Mouse (Mus musculus) forebrain, embryonic 14.5 days (tissue): Measurements from ENCODE around the gene Gm11444. TPM values are rescaled to one million over a fixed set of nuclear protein-coding genes. Genes with fewer than 3 reads are reported as not detected.

Experiments used
- ATAC-seq: fragments of 200-750 bp; cut with Nextera tagmentation; 2 replicates; pipeline ENCODE4 v1.8.0; 2017; ENCODE audit warnings: mild to moderate bottlenecking, moderate library complexity
- DNase-seq: peaks from one replicate; pipeline ENCODE4 v3.0.0-alpha.2; 2015; ENCODE audit warnings: low spot score
- H3K27ac ChIP-seq: fragments of 300-500 bp; sonication (generic); 2 replicates; pipeline ENCODE4 v1.5.1; 2014; ENCODE audit warnings: low read depth, mild to moderate bottlenecking, control low read depth, low read length, moderate library complexity
- H3K27me3 ChIP-seq: fragments of 300-500 bp; sonication (generic); replicated peaks from 2 replicates; pipeline ENCODE4 v1.6.1; 2014; ENCODE audit warnings: low read length, control low read depth, mixed read lengths; ENCODE audit not compliant: control insufficient read depth, insufficient read depth
- H3K36me3 ChIP-seq: fragments of 300-500 bp; sonication (generic); 2 replicates; pipeline ENCODE4 v1.6.1; 2014; ENCODE audit warnings: low read length, control low read depth; ENCODE audit not compliant: control insufficient read depth, insufficient read depth
- H3K4me1 ChIP-seq: fragments of 300-500 bp; sonication (generic); 2 replicates; pipeline ENCODE4 v1.6.1; 2014; ENCODE audit warnings: antibody characterized with exemption, low read length, control low read depth; ENCODE audit not compliant: control insufficient read depth, insufficient read depth
- H3K4me2 ChIP-seq: fragments of 300-500 bp; sonication (generic); 2 replicates; pipeline ENCODE4 v1.6.1; 2014; ENCODE audit warnings: mild to moderate bottlenecking, control low read depth, low read length
- H3K4me3 ChIP-seq: fragments of 300-500 bp; sonication (generic); 2 replicates; pipeline ENCODE4 v1.5.1; 2014; ENCODE audit warnings: low read depth, low read length, control low read depth
- H3K9ac ChIP-seq: fragments of 300-500 bp; sonication (generic); 2 replicates; pipeline ENCODE4 v1.6.1; 2014; ENCODE audit warnings: mild to moderate bottlenecking, low read length, control low read depth, moderate library complexity
- H3K9me3 ChIP-seq: fragments of 300-500 bp; sonication (generic); replicated peaks from 2 replicates; pipeline ENCODE4 v1.6.1; 2016; ENCODE audit warnings: low read length, control low read depth, mixed read lengths; ENCODE audit not compliant: control insufficient read depth
- WGBS: fragments of 180-500 bp; shearing (Covaris S2); extraction: QIAGEN DNeasy Blood & Tissue Kit; methylation state at CpG from one replicate; pipeline ENCODE4 v1.1.7; 2014; 5-methylcytosine and 5-hydroxymethylcytosine counted together
- polyA plus RNA-seq: library from polyadenylated mRNA; unstranded; fragments of >200 nt; fragmentation: Nextera tagmentation; extraction: Ambion mirVana; gene quantifications from 2 replicates; pipeline ENCODE4 v1.2.1, GENCODE M21; 2014

Gm11444 gene
- polyA plus RNA-seq, 1 experiment from 2014 or later, result not detected

- Histone ChIP-seq H3K27ac (no peak overlapping the region), H3K9ac (no peak overlapping the region), H3K27me3 (peaks cover 71% of the 10 kb centered on the region), H3K4me1 (peaks cover 6% of the 10 kb centered on the region), H3K36me3 (no peaks in the 10 kb centered on the region), H3K4me3 (no peak overlapping the region), H3K4me2 (no peak overlapping the region), H3K9me3 (no peaks in the 10 kb centered on the region)
- no peak for ATAC-seq
- no peak for DNase-seq
- 89% methylated on average over 7 of the region's 7 CpGs for WGBS
Measured at GRCm38 (mm10) chr11:85825823-85826222, 24.3 kb downstream of the Gm11444 start.

DNA sequence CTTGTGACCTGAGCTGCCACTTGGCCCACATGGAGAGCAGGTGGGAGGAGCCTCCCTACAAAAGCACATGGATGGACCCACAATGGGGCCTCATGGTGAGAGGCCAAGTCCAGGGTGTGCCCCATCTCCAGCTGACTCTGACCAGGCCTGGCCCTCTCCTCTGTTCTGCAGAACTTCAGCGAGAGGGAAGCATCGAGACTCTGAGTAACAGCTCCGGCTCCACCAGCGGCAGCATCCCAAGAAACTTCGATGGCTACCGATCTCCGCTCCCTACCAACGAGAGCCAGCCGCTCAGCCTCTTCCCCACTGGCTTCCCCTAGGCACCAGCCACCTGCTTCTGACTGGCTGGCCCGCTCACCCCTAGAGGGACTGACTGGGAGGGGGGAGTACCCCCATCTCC lies 25.1 kb downstream of the Gm11444 start:
- no peak for DNase-seq
- ATAC-seq, result no peak
- no peak overlapping the region for H3K27ac ChIP-seq
- 61% methylated on average over 10 of the region's 10 CpGs for WGBS
- no peak overlapping the region for H3K4me2 ChIP-seq
- H3K36me3 ChIP-seq, result no peaks in the 10 kb centered on the region
- H3K9me3 ChIP-seq, result no peaks in the 10 kb centered on the region
- no peak overlapping the region for H3K4me3 ChIP-seq
- no peak overlapping the region for H3K9ac ChIP-seq
- peaks cover 63% of the 10 kb centered on the region for H3K27me3 ChIP-seq
- H3K4me1 ChIP-seq, result peaks cover 4% of the 10 kb centered on the region

DNA sequence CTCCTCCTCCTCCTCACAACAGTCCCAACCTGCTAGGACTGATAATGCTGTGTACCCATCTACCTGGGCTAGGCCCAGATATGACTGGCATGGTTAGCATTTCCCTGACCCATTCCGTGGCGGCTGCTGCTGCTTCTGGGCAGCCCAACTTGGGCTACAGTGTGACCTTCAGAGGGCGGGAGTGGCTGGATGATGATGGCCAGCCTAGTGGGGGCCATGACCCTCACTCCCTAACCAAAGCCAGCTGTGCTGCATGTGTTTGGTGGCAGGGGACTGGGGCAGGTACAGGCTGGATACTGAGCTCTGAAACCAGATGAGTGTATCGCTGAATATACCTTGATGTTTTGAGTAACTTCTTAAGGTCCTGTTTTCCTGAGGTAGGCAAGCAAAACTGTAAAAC lies 26.3 kb downstream of the Gm11444 start:
- H3K27me3 ChIP-seq, result peaks cover 51% of the 10 kb centered on the region
- H3K36me3 ChIP-seq, result no peaks in the 10 kb centered on the region
- 90% methylated on average over 4 of the region's 4 CpGs for WGBS
- H3K4me1 ChIP-seq, result no peaks in the 10 kb centered on the region
- no peak overlapping the region for H3K4me2 ChIP-seq
- H3K27ac ChIP-seq, result no peak overlapping the region
- H3K4me3 ChIP-seq, result no peak overlapping the region
- no peak overlapping the region for H3K9ac ChIP-seq
- no peak for ATAC-seq
- DNase-seq, result no peak
- H3K9me3 ChIP-seq, result no peaks in the 10 kb centered on the region

DNA sequence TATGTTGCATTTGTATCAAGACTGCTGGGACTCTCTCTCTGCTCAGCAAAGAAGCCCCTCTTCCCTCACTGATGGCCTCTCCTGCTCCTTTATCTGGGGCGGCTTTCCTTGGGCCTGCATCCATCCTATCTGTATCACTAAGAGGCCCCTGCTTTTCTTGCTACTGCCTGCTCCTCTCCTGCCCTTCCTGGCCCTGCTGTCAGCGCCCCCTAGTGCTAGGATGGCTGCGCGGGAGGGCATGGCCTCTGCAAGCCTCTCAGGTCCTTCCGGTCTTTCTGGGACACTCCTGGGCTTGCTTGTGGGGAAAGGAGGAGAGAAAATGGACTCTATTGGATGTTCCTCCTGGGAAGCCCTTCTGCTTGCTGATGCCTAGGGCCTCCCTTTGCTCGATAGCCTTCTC lies 27.0 kb downstream of the Gm11444 start:
- WGBS, result 17% methylated on average over 6 of the region's 6 CpGs
- no peak for ATAC-seq
- H3K27ac ChIP-seq, result no peak overlapping the region
- peak; percentile 57 for DNase-seq
- H3K9ac ChIP-seq, result no peak overlapping the region
- no peak overlapping the region for H3K4me2 ChIP-seq
- peaks cover 45% of the 10 kb centered on the region for H3K27me3 ChIP-seq
- no peaks in the 10 kb centered on the region for H3K36me3 ChIP-seq
- no peak overlapping the region for H3K4me3 ChIP-seq
- H3K9me3 ChIP-seq, result no peaks in the 10 kb centered on the region
- H3K4me1 ChIP-seq, result no peaks in the 10 kb centered on the region

- Histone ChIP-seq H3K27ac (no peak overlapping the region), H3K4me3 (no peak overlapping the region), H3K36me3 (no peaks in the 10 kb centered on the region), H3K4me1 (no peaks in the 10 kb centered on the region), H3K9me3 (no peaks in the 10 kb centered on the region), H3K27me3 (peaks cover 31% of the 10 kb centered on the region), H3K9ac (no peak overlapping the region), H3K4me2 (no peak overlapping the region)
- ATAC-seq, result no peak
- 85% methylated on average over 9 of the region's 9 CpGs for WGBS
- DNase-seq, result no peak
Measured at GRCm38 (mm10) chr11:85821659-85822058, 28.5 kb downstream of the Gm11444 start.

GRCm38 (mm10) chr11:85820959-85821358 lies 29.2 kb downstream of the Gm11444 start:
- H3K9me3 ChIP-seq, result no peaks in the 10 kb centered on the region
- 81% methylated on average over 3 of the region's 3 CpGs for WGBS
- no peak overlapping the region for H3K4me3 ChIP-seq
- no peaks in the 10 kb centered on the region for H3K4me1 ChIP-seq
- H3K27me3 ChIP-seq, result peaks cover 24% of the 10 kb centered on the region
- DNase-seq (no peak), ATAC-seq (no peak)
- H3K36me3 ChIP-seq, result no peaks in the 10 kb centered on the region
- no peak overlapping the region for H3K9ac ChIP-seq
- H3K4me2 ChIP-seq, result no peak overlapping the region
- H3K27ac ChIP-seq, result no peak overlapping the region

DNA sequence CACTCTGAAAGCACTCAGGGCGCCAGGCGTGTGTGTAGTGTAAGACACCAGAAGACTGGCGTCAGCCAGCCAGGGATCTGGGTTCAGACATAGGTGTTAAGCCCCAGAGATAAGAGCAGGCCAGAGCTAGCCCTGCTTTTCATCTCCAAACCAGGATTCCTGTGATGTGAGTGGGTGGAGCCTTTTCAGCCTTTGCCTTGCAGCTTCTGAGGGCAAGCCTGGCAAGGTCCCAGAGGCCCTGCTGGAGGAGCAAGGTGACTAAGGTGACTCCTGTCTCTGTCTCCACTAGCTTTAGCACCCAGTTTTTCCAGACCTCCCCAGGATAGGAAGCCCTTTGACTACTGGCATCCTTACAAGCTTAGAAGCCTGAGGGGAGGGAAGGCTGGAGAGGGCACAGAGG lies 31.7 kb downstream of the Gm11444 start:
- ATAC-seq (no peak), DNase-seq (no peak)
- H3K9ac ChIP-seq, result no peak overlapping the region
- H3K27ac ChIP-seq, result no peak overlapping the region
- H3K4me1 ChIP-seq, result no peaks in the 10 kb centered on the region
- 71% methylated on average over 3 of the region's 3 CpGs for WGBS
- no peaks in the 10 kb centered on the region for H3K9me3 ChIP-seq
- H3K27me3 ChIP-seq, result 0 out of 2 replicates have a peak, but pooled peaks cover 6% of the 10 kb centered on the region
- H3K4me3 ChIP-seq, result no peak overlapping the region
- H3K4me2 ChIP-seq, result no peak overlapping the region
- H3K36me3 ChIP-seq, result no peaks in the 10 kb centered on the region

DNA sequence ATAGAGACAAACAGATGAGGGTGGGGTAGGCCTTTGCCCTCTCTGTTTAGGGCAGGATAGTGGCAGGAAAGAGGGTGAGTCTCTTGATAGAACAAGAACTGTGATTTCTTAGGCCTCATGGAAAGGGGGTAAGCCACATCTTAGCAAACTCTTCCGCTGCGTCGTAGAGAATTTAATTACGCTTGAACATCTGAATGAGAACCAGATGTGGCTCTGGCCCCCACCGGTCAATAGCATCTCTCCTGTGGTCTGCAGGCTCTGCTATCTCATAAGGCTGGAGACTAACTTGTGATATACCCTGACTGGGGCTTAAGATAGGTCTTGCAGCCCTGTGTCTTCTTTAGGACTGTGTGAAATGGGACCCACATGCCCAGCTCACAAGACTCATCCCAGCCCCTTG lies 33.7 kb downstream of the Gm11444 start:
- Histone ChIP-seq H3K27me3 (no peaks in the 10 kb centered on the region), H3K4me2 (no peak overlapping the region), H3K27ac (no peak overlapping the region), H3K4me3 (no peak overlapping the region), H3K9ac (no peak overlapping the region), H3K4me1 (no peaks in the 10 kb centered on the region), H3K9me3 (no peaks in the 10 kb centered on the region), H3K36me3 (no peaks in the 10 kb centered on the region)
- DNase-seq, result no peak
- ATAC-seq, result no peak
- 91% methylated on average over 5 of the region's 5 CpGs for WGBS

DNA sequence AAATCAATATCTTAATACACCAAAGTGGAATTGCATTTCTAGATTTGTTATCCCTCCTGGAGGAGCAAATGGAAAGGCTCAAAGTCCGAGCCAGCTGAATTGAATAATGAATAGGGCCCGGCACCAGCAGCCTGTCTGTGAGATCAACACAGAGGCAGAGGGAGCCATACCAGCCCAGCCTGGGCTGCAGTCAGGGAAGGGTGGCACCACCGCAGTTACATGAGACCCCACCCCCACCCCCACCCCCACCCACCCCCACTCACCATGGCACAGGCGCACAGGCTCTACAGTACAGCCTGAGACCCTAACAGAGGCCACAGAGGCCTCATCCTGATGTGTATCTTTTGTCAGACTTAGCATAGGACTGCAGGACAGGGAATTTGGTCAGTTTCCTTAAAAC lies 35.5 kb downstream of the Gm11444 start:
- DNase-seq (no peak), ATAC-seq (no peak)
- Histone ChIP-seq H3K27me3 (no peaks in the 10 kb centered on the region), H3K36me3 (no peaks in the 10 kb centered on the region), H3K4me2 (no peak overlapping the region), H3K4me3 (no peak overlapping the region), H3K27ac (no peak overlapping the region), H3K9ac (no peak overlapping the region), H3K4me1 (no peaks in the 10 kb centered on the region), H3K9me3 (no peaks in the 10 kb centered on the region)
- WGBS, result 38% methylated on average over 4 of the region's 4 CpGs
